Mouse (Mus musculus) limb, embryonic 13.5 days (tissue): ENCODE measurements at regions not wholly inside any gene's neighbourhood (a gene's known extent, or its start where the extent isn't known, plus 50 kb on each side); places are given as distances from the start of the nearest gene placed in this dataset.

Experiments used
- ATAC-seq: fragments of 200-750 bp; cut with Nextera tagmentation; 2 replicates; pipeline ENCODE4 v1.8.0; 2017; ENCODE audit warnings: low read depth, moderate number of reproducible peaks, moderate TSS enrichment; ENCODE audit not compliant: low FRiP score
- H3K27ac ChIP-seq: fragments of 300-500 bp; sonication (generic); 2 replicates; pipeline ENCODE4 v1.5.1; 2015; ENCODE audit warnings: inconsistent platforms, mild to moderate bottlenecking, moderate library complexity
- H3K27me3 ChIP-seq: fragments of 300-500 bp; sonication (generic); 2 replicates; pipeline ENCODE4 v1.6.1; 2015; ENCODE audit warnings: mild to moderate bottlenecking, inconsistent platforms
- H3K36me3 ChIP-seq: fragments of 300-500 bp; sonication (generic); 2 replicates; pipeline ENCODE4 v1.6.1; 2015; ENCODE audit warnings: inconsistent platforms, mild to moderate bottlenecking, moderate library complexity
- H3K4me1 ChIP-seq: fragments of 300-500 bp; sonication (generic); 2 replicates; pipeline ENCODE4 v1.6.1; 2015; ENCODE audit warnings: inconsistent platforms
- H3K4me2 ChIP-seq: fragments of 300-500 bp; sonication (generic); replicated peaks from 2 replicates; pipeline ENCODE4 v1.6.1; 2015; ENCODE audit warnings: inconsistent platforms, mild to moderate bottlenecking, moderate library complexity
- H3K4me3 ChIP-seq: fragments of 300-500 bp; sonication (generic); 2 replicates; pipeline ENCODE4 v1.5.1; 2015; ENCODE audit warnings: moderate library complexity, mild to moderate bottlenecking, inconsistent platforms
- H3K9ac ChIP-seq: fragments of 300-500 bp; sonication (generic); 2 replicates; pipeline ENCODE4 v1.6.1; 2015; ENCODE audit warnings: mild to moderate bottlenecking, inconsistent platforms
- H3K9me3 ChIP-seq: fragments of 300-500 bp; sonication (generic); 2 replicates; pipeline ENCODE4 v1.6.1; 2016; ENCODE audit warnings: inconsistent platforms
- WGBS: fragments of 180-500 bp; shearing (Covaris S2); methylation state at CpG from one replicate; pipeline ENCODE4 v1.1.7; 2015; 5-methylcytosine and 5-hydroxymethylcytosine counted together

GRCm38 (mm10) chr1:73680829-73681228, 443.4 kb downstream of the Tns1 start:
- Histone ChIP-seq H3K9ac (no peak overlapping the region), H3K4me1 (0 out of 2 replicates have a peak, but pooled peaks cover 4% of the 10 kb centered on the region), H3K9me3 (no peaks in the 10 kb centered on the region), H3K27ac (no peak overlapping the region), H3K4me3 (no peak overlapping the region), H3K36me3 (no peaks in the 10 kb centered on the region), H3K27me3 (no peaks in the 10 kb centered on the region), H3K4me2 (no peak overlapping the region)
- no peak for ATAC-seq
- 89% methylated on average over 3 of the region's 3 CpGs for WGBS

GRCm38 (mm10) chr1:73673851-73674235, 450.4 kb downstream of the Tns1 start:
- 86% methylated on average over 1 of the region's 1 CpGs for WGBS

GRCm38 (mm10) chr1:73673191-73673850, 450.9 kb downstream of the Tns1 start:
- WGBS: 52% methylated on average over 4 of the region's 4 CpGs
- no peak overlapping the region for H3K9ac ChIP-seq
- no peaks in the 10 kb centered on the region for H3K27me3 ChIP-seq
- no peaks in the 10 kb centered on the region for H3K36me3 ChIP-seq
- no peaks in the 10 kb centered on the region for H3K4me1 ChIP-seq
- H3K27ac ChIP-seq: no peak overlapping the region
- no peak overlapping the region for H3K4me3 ChIP-seq
- no peak overlapping the region for H3K4me2 ChIP-seq
- no peak for ATAC-seq
- H3K9me3 ChIP-seq: 0 out of 2 replicates have a peak, but pooled peaks cover 3% of the 10 kb centered on the region

More at GRCm38 (mm10) chr1:73673851-73674235, 450.4 kb downstream of the Tns1 start:
- no peak for ATAC-seq
- 0 out of 2 replicates have a peak, but pooled peaks cover 3% of the 10 kb centered on the region for H3K9me3 ChIP-seq
- H3K36me3 ChIP-seq: no peaks in the 10 kb centered on the region
- no peak overlapping the region for H3K4me2 ChIP-seq
- no peaks in the 10 kb centered on the region for H3K4me1 ChIP-seq
- H3K27me3 ChIP-seq: no peaks in the 10 kb centered on the region
- H3K4me3 ChIP-seq: no peak overlapping the region
- no peak overlapping the region for H3K9ac ChIP-seq
- no peak overlapping the region for H3K27ac ChIP-seq

- no peaks in the 10 kb centered on the region for H3K27me3 ChIP-seq
- no peak for ATAC-seq
- H3K27ac ChIP-seq: no peak overlapping the region
- H3K4me3 ChIP-seq: no peak overlapping the region
- H3K4me1 ChIP-seq: no peaks in the 10 kb centered on the region
- no peak overlapping the region for H3K9ac ChIP-seq
- H3K9me3 ChIP-seq: 0 out of 2 replicates have a peak, but pooled peaks cover 3% of the 10 kb centered on the region
- 88% methylated on average over 4 of the region's 4 CpGs for WGBS
- H3K4me2 ChIP-seq: no peak overlapping the region
- H3K36me3 ChIP-seq: no peaks in the 10 kb centered on the region
These were observed 452.0 kb downstream of the Tns1 start for GRCm38 (mm10) chr1:73672239-73672638.

- no peak overlapping the region for H3K4me3 ChIP-seq
- H3K4me1 ChIP-seq: no peaks in the 10 kb centered on the region
- no peaks in the 10 kb centered on the region for H3K9me3 ChIP-seq
- WGBS: 79% methylated on average over 2 of the region's 2 CpGs
- H3K27ac ChIP-seq: no peak overlapping the region
- H3K9ac ChIP-seq: no peak overlapping the region
- no peaks in the 10 kb centered on the region for H3K36me3 ChIP-seq
- no peak for ATAC-seq
- no peak overlapping the region for H3K4me2 ChIP-seq
- H3K27me3 ChIP-seq: no peaks in the 10 kb centered on the region
These were observed 455.6 kb downstream of the Tns1 start for GRCm38 (mm10) chr1:73668691-73669090.

GRCm38 (mm10) chr1:73663546-73663945, 460.7 kb downstream of the Tns1 start:
- ATAC-seq: no peak
- no peak overlapping the region for H3K4me3 ChIP-seq
- H3K9me3 ChIP-seq: no peaks in the 10 kb centered on the region
- H3K4me2 ChIP-seq: no peak overlapping the region
- no peak overlapping the region for H3K27ac ChIP-seq
- no peak overlapping the region for H3K9ac ChIP-seq
- no peaks in the 10 kb centered on the region for H3K27me3 ChIP-seq
- no peaks in the 10 kb centered on the region for H3K4me1 ChIP-seq
- WGBS: 31% methylated on average over 1 of the region's 1 CpGs
- H3K36me3 ChIP-seq: no peaks in the 10 kb centered on the region

- Histone ChIP-seq H3K4me1 (peaks cover 30% of the 10 kb centered on the region), H3K4me3 (no peak overlapping the region), H3K4me2 (no peak overlapping the region), H3K9ac (no peak overlapping the region), H3K27ac (no peak overlapping the region), H3K9me3 (no peaks in the 10 kb centered on the region), H3K36me3 (no peaks in the 10 kb centered on the region), H3K27me3 (no peaks in the 10 kb centered on the region)
- ATAC-seq: no peak
- WGBS: 54% methylated on average over 3 of the region's 3 CpGs
These were observed 479.2 kb downstream of the Tns1 start for GRCm38 (mm10) chr1:73645011-73645410.

- ATAC-seq: peak; percentile 63; the same call in 1 of the 2 replicates
- peak overlapping the region; percentile 34 for H3K27ac ChIP-seq
- 48% methylated on average over 5 of the region's 5 CpGs for WGBS
- H3K9ac ChIP-seq: no peak overlapping the region
- H3K27me3 ChIP-seq: no peaks in the 10 kb centered on the region
- no peaks in the 10 kb centered on the region for H3K36me3 ChIP-seq
- H3K9me3 ChIP-seq: no peaks in the 10 kb centered on the region
- H3K4me2 ChIP-seq: no peak overlapping the region
- H3K4me3 ChIP-seq: no peak overlapping the region
- peaks cover 30% of the 10 kb centered on the region for H3K4me1 ChIP-seq
These were observed 479.9 kb downstream of the Tns1 start for GRCm38 (mm10) chr1:73644394-73644793.

- ATAC-seq: no peak
- H3K4me3 ChIP-seq: no peak overlapping the region
- no peak overlapping the region for H3K27ac ChIP-seq
- no peaks in the 10 kb centered on the region for H3K36me3 ChIP-seq
- H3K4me2 ChIP-seq: no peak overlapping the region
- 66% methylated on average over 5 of the region's 5 CpGs for WGBS
- peaks cover 30% of the 10 kb centered on the region for H3K4me1 ChIP-seq
- no peaks in the 10 kb centered on the region for H3K9me3 ChIP-seq
- no peaks in the 10 kb centered on the region for H3K27me3 ChIP-seq
- no peak overlapping the region for H3K9ac ChIP-seq
These were observed 480.8 kb downstream of the Tns1 start for GRCm38 (mm10) chr1:73643431-73643830.

- WGBS: 36% methylated on average over 7 of the region's 7 CpGs
- ATAC-seq: no peak
- no peak overlapping the region for H3K27ac ChIP-seq
- no peak overlapping the region for H3K9ac ChIP-seq
- no peak overlapping the region for H3K4me2 ChIP-seq
- peaks cover 30% of the 10 kb centered on the region for H3K4me1 ChIP-seq
- no peaks in the 10 kb centered on the region for H3K27me3 ChIP-seq
- H3K36me3 ChIP-seq: no peaks in the 10 kb centered on the region
- no peaks in the 10 kb centered on the region for H3K9me3 ChIP-seq
- H3K4me3 ChIP-seq: no peak overlapping the region
These were observed 481.5 kb downstream of the Tns1 start for GRCm38 (mm10) chr1:73642691-73643109.

GRCm38 (mm10) chr1:73641456-73641855, 482.8 kb downstream of the Tns1 start:
- no peaks in the 10 kb centered on the region for H3K36me3 ChIP-seq
- H3K27me3 ChIP-seq: no peaks in the 10 kb centered on the region
- WGBS: 89% methylated on average over 8 of the region's 8 CpGs
- H3K27ac ChIP-seq: no peak overlapping the region
- no peak overlapping the region for H3K4me3 ChIP-seq
- no peaks in the 10 kb centered on the region for H3K9me3 ChIP-seq
- no peak for ATAC-seq
- peaks cover 30% of the 10 kb centered on the region for H3K4me1 ChIP-seq
- no peak overlapping the region for H3K9ac ChIP-seq
- no peak overlapping the region for H3K4me2 ChIP-seq

- H3K9me3 ChIP-seq: no peaks in the 10 kb centered on the region
- H3K27me3 ChIP-seq: no peaks in the 10 kb centered on the region
- H3K4me1 ChIP-seq: peaks cover 30% of the 10 kb centered on the region
- 39% methylated on average over 12 of the region's 12 CpGs for WGBS
- no peaks in the 10 kb centered on the region for H3K36me3 ChIP-seq
- ATAC-seq: peak; percentile 57; the same call in 1 of the 2 replicates
- H3K4me3 ChIP-seq: no peak overlapping the region
- 0 out of 2 replicates have a peak overlapping the region, but pooled peaks have one; percentile 15 for H3K4me2 ChIP-seq
- H3K9ac ChIP-seq: no peak overlapping the region
- H3K27ac ChIP-seq: peak overlapping the region; percentile 35
These were observed 483.4 kb downstream of the Tns1 start for GRCm38 (mm10) chr1:73640726-73641451.
